Mouse (Mus musculus): ENCODE measurements at regions not wholly inside any gene's neighbourhood (a gene's known extent, or its start where the extent isn't known, plus 50 kb on each side); places are given as distances from the start of the nearest gene placed in this dataset.

GRCm38 (mm10) chr11:113005895-113006294 is 223.9 kb downstream of the Sox9 start:
- no peak for TF ChIP-seq NANOG (IDR thresholded peaks at IDR 0.05; ENCODE audit: borderline replicate concordance, low read length)
- TF ChIP-seq CTCF (conservative IDR thresholded peaks at IDR 0.05; ENCODE audit: low read length) = no peak
- TF ChIP-seq POU5F1 (IDR thresholded peaks at IDR 0.05; ENCODE audit: borderline replicate concordance, low read length) = no peak
